Mouse (Mus musculus) naive thymus-derived CD4-positive, alpha-beta T cell, adult 2 months (primary cell): Measurements from ENCODE around the gene Snrnp25.
A peak's percentile ranks its signal among the peaks of the same experiment; 100 is the strongest.
"Not testable (repeated sequence)": the region's sequence is repeated elsewhere in the genome, so short reads cannot be mapped to it uniquely, and the experiment has no call there.

Experiments
- DNase-seq: peaks from one replicate; pipeline ENCODE4 v3.0.0-alpha.2; 2011; ENCODE audit warnings: low read depth

Gene Snrnp25

DNA sequence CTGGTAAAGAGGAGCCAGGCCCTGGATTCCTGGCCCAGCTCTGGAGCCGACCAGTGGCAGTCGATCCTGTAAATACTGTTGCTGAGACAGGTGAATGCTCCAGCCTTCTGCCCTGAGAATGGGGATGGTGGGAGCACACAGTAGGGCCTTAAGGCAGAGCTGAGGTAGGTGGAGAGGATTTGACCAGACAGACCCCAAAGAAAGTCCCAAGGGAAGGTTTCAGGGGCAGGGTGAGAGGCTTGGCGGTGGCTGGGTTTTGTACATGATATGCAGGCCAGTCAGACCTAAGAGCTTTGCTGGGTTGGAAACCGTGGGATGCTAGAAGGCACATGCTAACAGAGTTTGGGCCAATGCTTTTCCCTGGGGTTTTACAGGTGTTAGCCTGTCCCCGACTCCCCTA is 10.6 kb upstream of the Snrnp25 start:
- no peak for DNase-seq

DNA sequence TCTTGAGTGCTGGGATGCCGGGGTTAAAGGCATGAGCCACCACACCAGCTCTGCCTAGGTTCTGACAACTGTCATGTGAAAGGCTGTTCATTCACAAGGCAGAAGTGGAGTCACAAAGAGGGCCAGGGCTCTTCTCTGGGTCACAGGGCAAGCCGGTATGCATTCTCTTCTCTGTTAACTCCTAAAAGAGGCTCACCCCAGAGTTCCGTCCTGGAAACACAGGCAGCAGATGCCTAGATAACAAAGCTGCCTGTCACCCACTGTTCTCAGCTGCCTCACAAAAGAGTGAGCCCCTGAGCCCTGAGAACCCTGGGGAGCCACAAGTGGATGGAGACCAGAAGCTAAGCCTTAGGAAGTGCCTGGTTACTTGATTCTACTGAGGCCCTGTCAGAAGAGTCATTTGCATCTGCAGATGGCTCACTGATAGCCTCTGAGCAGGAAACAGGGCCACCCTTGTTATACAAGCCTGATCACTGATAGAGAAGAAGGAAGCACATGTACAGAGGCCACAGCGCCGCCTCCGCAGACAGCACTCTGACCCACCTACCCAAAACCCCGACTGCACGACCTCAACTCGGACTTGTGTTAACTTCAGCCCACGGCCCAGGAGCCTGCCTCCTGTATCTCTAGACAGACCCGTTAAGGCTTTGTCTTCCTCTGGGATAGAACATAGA is 9.2 kb upstream of the Snrnp25 start:
- DNase-seq = no peak

DNA sequence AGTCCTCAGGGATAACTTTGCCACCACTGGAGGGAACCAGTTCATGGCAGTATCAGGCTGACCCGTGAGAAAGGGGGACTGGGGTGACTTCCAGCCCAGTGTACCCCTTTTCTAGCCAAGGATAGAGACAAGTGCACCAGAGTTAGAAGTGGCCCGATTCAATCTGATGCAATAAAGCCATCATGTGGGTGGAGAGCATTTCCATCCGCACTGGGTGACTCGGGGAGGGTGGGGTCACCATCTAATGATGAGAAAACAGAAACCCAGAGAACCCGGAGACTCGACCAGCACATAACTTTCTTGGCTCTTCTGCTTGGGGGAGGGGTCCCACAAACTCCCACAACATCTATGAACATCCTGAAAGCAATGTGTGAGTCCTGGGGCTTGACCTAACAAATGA is 8.5 kb upstream of the Snrnp25 start:
- no peak for DNase-seq

DNA sequence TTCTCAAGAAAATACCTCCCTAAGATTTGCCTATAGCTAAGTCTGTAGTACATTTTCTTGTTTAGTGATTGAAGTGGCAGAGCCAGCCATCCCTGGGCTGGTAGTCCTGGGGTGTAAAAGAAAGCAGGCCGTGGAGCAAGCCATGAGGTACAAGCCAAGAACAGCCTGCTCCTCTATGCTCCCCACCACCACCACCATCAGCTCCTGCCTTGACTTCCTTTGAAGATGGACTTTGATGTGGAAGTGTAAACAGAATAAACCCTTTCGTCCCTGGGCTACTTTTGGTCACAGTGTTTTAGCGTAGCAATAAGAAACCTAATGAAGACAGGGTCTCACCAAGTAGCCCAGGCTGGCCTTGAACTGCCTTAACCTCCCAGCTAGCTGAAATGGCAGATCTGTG is 7.4 kb upstream of the Snrnp25 start:
- DNase-seq = no peak

DNA sequence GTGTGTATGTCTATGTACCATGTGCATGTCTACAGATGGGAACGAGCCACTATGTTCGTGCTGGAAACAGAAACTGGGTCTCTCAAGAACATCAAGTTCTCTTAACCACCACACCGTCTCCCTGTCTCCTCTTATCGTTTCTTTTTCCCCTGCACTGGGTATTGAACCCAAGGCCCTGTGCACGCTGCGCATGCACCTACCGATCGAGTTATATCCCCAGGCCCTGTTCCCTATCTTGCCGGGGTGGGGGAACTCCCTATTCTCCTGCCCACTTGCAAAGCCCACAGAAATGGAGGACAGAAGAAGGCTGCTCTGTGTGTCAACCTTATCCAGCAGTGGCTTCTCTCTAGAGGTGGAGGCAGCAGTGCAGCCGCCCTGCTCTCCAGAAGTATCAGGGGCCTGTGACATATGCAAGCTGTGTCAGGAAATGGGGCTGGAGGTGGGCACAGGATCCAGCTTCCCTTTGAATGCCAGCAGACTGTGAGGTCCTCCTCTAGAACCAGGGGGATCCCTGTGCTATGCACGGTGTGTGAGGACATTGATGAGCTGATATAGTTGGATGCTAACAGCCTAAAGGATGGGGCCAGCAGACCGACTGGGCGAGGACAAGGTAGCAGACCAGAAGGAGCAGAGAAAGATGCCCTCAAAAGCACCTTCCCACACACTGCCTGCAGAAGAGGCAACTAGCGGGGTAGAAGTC is 6.8 kb upstream of the Snrnp25 start:
- no peak for DNase-seq

DNA sequence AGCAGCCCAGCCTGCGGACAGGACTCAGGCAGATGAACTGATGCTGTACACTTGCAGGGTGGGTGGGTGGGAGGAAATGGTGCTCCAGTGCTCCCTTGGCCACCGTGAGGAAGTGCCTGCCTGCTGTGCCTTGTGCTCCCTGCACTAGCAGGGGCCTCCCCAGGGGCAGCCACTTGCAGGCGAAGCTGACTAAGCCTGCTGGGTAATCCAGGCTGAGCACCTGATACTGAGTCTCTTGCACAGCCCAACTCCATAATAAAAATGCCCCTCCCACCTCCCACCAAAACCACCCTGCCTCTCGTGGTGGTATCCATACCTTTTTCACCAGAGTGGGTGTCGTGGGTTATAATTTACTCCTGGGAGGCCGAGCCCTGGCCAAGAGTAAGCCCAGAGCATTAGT is 6.0 kb upstream of the Snrnp25 start:
- DNase-seq = no peak

DNA sequence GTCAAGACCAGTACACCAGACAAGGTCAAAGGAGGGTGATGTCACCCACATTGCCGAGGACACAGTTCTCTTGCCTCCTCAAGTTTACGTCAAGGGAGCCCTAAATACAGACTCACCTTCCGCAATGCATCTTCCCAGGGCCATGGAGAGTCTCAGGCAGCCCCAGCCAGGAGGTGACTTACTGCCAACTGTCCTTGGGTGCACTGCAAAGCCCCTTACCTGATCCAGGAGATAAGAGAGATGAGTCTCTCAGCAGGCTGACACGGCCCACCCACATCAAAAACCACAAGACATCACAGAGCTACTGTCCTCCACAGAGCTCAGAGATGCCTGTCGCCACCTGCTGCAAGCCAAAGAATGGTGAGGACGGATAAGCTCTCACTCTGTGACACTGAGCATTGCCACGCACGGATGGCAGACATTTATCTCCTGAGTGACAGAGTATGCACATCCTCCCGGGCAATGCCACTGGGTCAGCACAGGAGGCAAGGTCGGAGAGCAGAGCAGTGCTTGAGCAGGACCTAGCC is 5.1 kb upstream of the Snrnp25 start, which contains the start of gene Il9r:
Il9r (minus strand) TSS at position 205 of the 527 bp plus-strand sequence.
- DNase-seq = peak; percentile 62

DNA sequence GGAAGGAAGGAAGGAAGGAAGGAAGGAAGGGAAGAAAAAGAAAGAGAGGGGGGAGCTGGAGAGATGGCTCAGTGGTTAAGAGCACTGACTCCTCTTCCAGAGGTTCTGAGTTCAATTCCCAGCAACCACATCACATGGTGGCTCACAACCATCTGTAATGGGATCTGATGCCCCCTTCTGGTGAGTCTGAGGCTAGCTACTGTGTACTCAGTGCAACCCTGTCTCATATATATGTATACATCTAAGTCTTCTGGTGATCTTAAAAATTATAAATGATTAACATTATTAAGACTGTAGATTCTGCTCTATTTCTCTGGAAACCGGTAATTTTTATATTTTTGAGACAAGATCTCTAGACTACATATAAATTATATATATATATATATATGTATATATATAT is 4.2 kb upstream of the Snrnp25 start:
- DNase-seq = not testable (repeated sequence)

DNA sequence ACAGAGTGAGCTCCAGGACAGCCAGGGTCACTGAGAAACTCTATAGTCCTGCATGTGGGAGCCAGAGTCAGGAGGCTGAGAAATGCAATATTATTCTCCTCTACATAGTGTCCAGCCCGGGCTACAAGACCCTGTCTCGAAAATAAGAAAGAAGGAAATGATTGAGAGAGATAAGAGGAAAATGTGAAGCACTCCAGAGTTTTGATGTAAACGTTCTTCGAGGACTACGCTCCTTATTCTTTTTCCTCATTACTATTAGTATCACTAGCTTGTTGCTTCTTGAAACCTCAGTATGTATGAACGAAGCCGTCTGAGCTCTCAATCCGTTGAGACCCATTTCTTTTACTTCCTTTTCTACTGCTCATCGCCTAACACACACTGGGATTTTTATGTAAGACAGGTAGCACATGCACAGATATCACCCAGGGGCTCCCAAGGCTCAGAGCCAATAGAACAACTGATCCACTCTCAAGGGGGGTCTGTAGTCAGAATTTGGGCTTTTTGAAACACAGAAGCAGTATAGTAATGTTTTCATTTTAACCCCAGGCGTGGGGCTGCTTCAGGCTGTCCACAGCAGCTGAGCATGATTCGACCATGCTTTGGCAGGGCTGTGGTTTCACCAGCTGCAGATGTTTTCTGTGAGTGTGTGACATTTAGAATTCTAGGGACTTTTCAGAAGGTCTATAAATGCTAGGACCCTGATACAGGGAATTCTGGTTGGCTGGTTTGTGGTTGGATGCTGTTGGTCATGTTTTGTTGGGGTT is 3.1 kb upstream of the Snrnp25 start:
- DNase-seq = no peak

DNA sequence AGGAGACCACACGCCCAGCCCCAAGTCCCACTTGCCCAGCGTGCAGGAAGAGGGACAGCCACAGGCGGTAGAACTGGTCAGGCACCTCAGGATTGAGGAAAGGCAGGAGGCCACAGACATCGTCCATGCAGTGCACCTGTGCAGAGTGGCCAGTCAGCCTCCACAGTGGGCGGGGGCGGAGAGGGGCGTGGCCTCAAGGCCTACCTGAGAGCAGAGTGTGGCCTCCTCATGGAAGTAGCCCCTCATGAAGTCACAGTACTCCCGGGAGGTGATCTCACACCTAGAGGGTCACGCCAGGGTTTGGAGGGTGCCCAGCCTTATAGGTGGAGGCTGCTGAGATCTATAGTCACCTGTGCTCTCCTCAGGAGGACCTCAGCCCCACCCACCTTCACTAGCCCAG is 5.4 kb downstream of the Snrnp25 start:
- no peak for DNase-seq

DNA sequence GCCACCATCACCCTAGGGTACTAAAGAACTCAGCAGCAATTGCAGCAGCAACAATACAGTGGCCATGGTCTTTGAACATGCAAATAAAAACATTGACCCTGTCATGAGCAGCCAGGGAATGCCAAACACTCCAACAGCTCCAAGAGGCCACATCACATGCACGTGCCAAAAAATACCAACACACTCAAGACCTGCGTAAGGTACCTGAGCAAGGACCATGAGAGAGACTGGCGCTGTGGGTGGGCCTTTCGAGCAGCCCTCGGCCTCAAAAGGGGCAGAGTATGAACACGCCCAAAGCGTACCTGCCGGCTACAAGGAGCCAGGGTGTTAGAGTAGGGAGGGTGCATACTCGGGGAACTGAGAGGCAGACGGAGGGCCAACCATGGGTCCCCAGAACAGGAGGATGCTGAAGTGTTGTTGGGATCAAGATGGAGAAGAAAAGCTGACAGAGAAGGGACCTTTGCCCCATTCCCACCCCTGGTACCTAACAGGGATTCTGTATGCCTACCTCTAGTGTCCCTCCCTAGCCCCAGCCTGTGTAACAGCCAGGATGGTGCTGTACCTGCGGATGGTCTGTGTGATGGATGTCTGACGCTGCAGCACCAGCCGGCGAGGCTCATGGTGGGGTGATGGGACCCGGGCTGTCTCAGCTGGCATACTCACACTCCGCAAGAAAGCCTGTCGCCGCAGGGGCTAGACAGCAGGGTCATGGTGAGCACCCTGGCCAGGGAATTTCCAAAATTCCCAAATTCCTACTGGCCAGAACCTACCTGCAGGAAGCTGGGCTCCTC is 10.4 kb downstream of the Snrnp25 start:
- DNase-seq = no peak

DNA sequence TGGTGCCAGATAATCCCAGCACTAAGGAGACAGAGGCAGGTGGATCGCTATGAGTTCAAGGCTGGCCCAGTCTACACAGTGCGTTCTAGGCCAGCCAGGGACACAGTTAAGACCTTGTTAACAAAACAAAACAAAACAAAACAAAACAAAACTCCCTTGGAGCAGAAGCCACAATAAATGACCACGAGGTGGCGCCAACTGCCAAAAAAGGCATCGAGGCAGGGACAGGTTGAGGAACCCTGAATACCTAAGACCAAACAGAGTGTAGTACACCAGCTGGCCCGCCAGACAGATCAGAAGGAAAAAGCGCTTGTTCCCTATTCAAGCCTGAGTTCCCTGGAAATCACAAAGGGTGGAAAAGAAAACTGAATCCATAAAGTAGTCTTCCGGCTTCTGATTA is 11.6 kb downstream of the Snrnp25 start:
- DNase-seq = peak; percentile 89

DNA sequence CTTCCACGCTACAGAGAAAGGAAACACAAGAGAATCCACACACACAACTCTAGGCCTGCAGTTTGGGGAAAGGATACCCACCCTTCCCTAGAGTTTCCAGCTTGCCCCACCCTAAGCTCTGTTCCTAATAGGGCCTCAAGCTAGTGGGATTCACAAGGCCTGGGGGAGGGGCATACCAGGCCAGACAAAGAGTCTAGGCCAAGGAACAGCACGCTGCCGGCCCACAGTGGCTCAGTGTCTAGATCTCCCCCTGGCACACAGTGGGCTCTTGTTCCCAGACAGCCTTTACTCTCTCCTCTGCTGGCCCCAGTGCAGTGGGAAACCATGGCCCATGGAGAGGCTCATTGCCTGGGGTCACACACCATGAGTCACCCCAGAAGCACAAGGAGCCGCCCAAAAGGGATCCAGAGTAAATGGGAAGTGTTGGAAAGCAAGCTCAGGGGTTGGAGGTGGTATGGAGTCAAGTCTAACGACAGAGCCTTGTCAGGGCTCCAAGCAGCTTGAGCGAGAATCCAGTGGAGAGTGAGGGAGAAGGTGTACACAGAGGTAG is 13.4 kb downstream of the Snrnp25 start:
- DNase-seq = no peak

DNA sequence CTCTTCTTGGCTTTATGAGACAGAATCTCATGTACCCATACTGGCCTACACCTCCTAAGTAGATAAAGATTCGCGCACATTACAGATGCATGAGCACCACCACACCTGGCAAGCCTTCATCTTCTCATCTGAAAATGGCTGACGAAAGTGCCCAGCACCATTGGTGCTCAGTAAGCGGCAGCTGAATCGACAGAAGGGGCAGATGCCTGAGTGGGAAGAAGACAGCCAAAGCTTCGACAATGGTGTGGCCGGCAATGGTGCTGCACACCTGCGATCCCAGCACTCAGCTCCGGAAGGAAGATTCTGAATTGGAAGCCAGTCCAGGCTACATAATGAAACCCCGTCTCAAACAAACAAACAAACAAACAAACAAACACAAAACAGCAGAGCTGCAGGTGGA is 14.1 kb downstream of the Snrnp25 start:
- DNase-seq = no peak

DNA sequence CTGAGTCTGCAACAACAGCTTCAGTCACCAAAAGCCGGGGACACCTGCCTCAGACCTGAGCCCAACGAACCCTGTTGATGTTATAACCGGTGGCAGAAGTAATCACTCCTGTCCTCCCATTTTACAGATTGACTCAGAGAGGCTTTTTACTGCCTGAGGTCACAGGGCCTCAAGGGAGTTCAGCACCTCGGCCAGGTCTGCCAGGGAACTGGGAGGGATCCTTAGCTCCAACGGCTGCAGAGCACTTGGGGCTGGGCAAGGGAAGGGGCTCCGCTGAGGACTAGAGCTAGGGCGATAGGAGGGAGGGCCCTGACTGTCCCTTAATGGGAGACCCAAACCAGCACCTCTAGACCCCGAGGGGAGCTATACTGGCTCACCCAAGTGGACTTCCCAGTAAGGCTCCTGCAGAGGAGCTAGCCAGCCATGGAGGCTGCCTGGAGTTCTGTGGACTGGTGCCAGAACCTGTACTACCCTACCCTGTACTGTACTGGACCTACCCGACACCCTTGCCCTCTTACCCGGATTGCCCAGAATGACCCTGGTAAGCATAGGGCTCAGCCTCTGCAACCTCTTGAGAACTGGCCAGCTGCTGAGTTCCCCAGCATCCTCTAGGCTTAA is 15.5 kb downstream of the Snrnp25 start:
- DNase-seq = no peak

DNA sequence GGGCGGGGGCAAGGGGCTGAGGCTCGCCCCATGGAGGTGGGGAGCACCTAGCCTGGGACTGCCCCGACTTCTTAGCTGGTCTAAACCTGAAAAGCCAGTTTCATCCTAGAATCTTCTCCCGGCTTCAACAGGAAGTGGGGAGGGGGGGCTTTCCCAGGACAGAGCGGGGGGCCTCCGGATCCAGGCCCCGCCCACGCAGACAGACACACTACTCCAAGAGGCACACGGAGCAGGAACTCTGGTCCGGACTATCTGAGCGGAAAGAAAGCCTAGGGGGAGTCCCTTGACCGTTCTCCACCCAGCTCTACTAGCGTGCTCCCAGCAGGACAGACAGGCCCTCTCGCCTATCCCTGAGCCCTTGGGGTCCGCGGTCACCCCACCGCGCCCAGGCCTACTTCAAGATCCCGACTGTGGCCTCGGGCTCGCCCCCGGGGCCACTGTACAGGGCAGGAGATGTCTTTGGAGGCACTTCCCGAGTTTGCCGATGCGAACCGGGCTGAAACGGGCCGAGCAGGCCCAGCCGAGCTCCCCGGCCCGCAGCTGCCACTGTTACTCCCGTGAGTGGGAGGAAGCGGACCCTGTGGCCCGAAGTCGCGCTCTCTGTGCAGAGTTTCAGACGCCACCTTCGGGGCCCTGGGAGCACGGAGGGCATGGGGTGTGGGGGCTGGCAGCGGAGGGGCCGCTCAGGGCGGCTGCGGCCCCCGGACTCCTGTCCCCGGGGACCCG is 16.2 kb downstream of the Snrnp25 start:
- DNase-seq = peak; percentile 50

DNA sequence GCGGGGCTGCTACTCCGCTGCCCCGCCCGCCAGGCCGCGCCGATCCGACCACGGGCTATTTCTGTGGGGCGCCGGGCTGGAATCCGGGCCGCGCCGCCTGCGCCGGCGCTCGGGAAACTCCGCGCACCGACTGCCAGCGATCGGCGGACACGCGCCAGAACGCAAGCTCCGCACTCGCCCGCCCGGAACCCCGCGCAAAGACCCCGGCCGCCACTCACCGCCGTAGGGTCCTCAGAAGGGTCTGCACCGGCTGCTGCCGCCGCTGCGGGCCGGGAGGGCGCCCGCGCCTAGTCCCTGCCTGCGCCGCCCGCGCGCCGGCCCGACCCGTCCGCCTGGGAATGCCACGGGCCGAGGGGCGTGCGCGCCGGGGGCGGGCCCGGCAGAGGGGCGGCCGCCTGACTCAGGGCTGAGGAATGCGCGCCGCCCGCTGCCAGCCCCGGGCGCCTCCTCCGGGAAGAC is 16.8 kb downstream of the Snrnp25 start, which contains the start of gene Rhbdf1:
Rhbdf1 (minus strand) TSS at position 350 of the 459 bp plus-strand sequence.
- peak; percentile 43 for DNase-seq

DNA sequence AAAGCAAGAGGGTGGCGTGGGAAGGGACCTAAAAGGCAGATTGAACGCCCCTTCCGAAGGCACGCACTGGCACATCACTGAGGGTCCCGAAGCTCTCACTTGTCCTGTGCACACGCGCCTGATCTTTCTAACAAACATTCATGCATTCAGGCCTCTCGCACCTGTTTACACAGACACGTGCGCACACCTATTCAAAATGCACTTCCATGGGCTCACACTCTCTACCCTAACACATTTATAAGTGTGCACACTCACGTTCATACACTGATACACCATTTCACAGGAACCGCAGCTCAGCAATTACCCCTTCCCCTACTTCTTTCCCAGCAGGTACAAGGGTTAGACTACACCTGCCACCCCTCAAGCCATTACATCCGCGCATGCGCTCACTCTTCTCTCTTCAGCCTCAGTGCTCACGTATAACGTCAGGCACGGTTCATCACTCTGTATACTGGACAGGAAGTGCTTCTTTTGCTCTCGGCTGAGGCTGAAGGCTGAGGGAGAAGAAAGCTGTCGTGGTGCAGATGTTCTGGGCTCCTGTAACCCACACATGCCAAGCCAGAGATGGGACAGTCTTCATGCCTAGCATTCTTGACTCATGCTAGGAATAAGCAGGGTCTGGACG is 17.5 kb downstream of the Snrnp25 start:
- DNase-seq = peak; percentile 67

DNA sequence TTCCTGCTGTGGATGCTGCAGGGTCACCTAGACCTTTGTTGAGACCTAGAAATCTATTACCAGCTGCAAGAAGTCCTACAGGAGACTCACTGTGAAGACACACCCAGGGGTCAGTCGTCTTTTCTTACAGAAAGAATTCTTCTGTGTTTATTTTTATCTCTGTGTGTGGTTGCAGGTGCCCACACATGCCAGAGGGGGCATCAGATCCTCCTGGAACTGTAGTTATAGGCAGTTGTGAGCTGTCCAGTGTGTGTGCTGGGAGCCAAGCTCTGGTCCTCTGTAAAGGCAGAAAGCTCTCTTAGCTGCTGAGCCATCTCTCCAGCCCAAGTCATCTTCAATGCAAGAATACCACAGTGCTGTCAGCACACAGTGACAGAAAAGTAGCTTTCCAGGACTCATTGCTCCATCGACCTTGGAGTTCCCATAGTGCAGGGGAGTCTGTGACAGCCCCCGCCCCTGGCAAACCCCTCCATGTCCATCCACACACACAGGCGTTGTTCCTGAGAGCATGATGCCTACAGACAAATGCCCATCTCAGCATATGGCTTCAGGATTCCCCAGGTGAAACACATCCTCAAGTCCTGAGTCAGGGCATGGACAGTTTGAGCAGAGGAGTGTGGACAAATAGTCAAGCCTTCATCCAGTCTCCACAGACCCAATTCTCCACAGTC is 18.2 kb downstream of the Snrnp25 start:
- DNase-seq = no peak
